Mouse (Mus musculus) retina, postnatal 7 days (tissue): ENCODE measurements around the gene Zbtb44.
A peak's percentile ranks its signal among the peaks of the same experiment; 100 is the strongest.

Experiments
- DNase-seq: peaks from one replicate; pipeline ENCODE4 v3.0.0-alpha.2; 2012; ENCODE audit warnings: low read depth, low spot score

Zbtb44 gene

DNA sequence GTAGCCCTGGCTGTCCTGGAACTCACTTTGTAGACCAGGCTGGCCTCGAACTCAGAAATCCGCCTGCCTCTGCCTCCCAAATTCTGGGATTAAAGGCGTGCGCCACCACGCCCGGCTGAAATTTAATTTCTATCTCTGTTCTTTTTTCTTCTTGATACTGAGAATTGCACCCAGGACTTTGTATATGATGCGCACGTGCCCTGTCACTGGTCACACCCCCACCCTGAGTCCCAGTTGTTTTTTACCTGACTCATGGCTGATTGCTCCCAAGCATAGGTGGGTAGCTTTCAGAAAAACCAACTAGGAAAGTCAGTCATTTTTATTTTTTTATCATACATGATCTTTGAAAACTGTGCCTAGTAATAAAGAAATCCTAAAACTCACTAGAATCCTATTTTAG, 40.3 kb downstream of the Zbtb44 start:
- DNase-seq = no peak

DNA sequence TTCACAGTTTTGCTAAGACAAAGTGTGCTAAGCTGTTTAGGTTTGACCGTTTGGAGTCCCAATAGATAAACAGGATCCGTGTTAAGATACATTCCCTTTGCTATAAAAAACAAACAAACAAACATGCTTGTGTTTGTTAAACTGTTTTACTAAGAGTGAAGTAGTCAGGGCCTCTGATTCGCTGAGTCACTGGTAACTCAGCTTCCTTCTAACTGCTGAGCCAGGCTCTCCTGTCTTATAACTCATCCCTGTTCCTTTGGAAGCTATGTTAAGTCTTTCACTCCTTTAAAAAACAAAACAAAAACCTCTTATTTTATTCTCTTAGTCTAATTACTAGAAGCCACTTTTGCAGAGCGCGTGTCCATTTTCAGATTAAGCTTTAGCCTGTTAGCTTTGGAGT, 41.8 kb downstream of the Zbtb44 start:
- DNase-seq = no peak

DNA sequence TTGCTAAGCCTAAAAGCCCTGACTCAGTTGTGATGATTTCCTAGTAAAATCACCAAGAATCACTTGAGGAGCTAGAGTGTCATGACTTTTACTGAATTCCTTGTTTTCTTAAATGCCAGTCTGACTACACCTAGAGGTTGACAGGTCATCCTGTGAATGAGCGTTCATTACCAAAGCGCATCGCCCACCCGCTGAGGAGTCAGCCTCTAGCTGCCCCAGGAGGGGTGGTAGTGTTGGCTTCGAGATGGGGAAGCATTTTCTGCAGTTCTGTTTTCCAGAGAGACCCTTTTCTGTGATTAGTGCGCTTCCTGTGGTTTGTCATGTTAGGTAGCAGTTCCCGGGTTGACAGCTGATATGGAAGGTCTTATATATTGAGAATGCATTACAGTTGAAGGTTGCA, 43.4 kb downstream of the Zbtb44 start:
- DNase-seq = no peak

DNA sequence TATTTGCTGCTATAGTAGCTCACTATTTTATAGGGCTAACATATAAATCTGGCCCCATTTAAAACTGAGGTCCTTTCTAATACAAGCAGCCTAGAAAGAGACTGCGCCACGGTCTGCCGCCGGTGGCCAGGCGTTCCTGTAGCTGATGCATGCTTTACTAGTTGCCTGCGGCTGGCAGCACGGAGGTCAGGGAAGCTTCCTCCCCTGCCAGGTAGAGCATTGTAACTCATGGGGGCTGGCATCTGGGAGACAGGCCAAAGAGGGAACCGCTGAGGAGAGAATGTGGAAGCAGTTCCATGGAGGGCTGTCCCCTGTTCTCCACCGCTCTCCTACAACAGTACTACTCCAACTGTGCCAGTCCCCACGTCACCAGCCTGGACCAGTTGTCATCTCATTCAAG, 44.4 kb downstream of the Zbtb44 start:
- no peak for DNase-seq

DNA sequence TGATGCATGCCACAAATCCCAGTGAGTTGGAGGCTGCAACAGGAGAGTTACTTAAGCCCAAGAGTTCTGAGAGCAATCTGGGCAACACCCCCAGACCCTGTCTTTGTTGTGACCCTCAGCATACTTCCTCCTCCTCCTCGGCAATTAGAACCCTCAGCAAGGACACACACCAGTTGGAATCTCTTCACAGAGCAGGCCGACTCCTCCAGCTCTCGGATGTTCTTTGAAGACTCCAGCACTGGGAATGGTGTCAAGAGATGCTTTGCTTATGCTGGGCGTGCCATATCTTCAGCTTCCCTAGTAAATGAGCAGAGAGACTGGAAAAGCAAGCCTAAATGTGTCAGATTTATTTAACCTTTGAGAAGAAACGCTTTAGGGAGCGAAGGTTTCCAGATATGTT, 50.3 kb downstream of the Zbtb44 start:
- DNase-seq = no peak

DNA sequence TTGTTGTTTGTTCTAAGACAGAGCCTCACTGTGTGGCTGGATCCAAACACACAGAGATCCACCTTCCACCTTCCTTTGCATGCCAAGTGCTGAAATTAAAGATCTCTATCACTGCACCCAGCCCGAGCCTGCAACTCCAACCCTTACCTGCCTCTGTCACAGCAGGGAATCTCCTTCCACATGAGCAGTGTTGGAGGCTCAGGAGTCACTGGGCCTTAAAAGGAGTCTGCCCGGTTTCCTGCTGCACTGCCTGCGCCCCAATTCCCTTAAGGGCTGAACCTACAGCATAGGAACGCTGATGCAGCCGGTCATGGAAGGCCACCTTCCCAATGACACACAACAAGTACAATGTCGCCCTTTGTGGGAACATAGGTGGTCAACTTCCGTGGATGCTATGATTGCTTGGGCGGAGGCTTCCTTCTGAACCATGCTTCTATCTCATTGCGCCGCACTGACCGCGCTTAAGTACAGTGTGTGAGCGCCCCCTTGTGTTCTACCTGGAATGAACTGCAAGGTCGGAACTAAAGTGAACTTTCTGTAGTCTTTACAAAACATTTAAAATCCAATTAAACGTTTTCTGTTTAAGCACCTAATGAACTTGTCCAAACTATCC, 51.7 kb downstream of the Zbtb44 start:
- DNase-seq = peak; percentile 59

DNA sequence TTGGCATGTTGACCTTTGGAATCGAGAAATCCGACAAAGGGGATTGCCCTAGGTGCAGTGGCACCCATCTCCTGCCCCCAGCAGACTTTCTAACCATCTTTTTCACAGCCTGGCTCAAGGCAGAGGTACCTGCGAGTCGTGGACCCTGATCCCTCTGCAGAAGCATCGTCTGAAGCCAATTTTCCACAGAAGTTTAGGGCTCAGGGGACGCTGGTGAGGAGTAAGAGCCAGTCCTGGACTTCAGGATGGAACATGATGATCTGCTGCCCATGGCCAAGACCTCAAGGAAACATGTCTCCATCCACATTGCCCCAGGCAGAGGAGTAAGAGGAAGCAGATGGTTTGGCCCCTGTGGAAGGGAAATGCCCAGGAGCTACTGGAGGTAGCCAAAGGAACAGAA, 52.3 kb downstream of the Zbtb44 start:
- no peak for DNase-seq

DNA sequence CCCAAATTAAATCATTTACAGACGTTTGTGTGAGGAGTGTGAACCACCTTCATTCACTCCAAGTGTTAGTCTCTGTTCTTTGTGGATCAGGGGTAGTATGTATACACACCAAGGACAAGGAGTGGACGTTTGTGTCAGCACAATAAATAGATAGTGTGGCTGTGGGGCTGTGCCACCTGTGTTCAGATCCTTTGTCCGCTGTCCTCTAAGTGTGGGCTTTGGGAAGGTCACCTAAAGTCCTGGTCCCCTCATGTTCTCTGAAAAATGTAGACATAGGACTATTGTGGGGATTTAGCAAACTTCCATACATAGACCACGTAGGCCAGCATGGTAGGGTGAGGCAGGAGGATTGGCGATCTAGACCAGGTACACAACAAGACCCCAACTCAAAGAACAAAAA, 55.1 kb downstream of the Zbtb44 start:
- DNase-seq = no peak

DNA sequence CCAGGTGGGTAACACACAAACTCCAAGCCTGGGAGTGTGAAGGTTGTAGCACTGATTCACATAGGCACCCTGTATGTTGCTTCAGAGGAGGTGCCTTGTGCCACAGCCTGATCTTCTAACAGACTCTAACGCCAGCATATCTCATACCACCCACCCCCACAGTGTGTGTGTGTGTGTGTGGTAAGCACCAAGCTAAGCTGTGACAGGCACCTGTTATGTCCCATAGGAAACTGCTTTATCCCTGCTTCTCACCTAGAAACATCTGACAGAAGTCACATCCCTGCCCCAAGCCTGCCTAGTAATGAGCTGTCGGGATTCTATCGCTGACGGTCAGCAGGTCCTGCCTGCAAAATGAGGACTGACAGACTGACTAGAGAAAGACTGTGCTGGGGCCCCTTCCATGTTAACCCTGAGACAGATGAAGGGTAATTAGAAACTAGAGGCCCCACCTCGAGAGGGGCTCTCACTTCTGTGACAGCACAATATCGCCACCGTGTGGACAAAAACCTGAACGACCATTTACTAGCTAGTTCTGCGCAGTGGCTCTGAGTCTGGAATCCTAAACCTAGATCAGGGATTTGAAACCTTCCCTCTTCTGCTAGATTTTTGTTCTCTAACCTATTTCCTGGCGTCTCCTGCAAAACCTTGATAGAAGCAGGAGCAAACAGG, 55.8 kb downstream of the Zbtb44 start:
- peak; percentile 71 for DNase-seq

DNA sequence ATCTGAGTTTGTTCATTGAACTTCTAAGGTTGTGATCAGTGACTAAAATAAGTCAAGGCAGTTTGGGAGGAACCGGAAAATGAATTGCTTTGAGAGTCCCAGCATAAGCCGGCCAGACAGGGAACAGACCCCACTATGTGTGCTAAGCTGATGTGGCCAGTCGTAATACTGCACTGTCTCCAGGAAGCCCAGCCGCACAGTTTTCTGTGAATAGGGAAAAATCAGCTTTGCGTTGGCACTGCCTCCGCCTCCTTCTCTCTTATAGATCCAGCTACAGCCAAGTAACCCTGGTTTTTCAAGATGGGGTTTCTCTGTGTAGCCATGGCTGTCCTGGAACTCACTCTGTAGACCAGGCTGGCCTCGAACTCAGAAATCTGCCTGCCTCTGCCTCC, 56.3 kb downstream of the Zbtb44 start:
- DNase-seq = no peak

DNA sequence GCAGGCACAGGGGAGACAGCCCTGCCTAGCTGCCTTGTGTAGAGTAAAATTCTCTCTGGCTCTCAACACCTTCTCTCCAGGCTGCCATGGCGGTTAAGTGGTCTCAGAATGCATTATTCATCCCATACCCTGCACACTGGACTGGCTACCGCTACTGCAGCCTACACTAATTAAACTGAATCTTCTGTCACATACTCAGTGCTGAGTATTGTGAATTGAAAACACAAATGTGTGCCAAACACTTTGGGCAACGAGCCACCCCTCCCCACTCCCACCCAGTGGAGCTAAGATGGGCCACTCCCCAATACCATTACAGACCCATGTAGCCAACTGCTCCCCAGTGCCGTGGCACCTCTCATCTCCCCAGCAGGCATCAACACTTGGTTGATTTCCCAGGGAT, 57.0 kb downstream of the Zbtb44 start:
- DNase-seq = no peak

DNA sequence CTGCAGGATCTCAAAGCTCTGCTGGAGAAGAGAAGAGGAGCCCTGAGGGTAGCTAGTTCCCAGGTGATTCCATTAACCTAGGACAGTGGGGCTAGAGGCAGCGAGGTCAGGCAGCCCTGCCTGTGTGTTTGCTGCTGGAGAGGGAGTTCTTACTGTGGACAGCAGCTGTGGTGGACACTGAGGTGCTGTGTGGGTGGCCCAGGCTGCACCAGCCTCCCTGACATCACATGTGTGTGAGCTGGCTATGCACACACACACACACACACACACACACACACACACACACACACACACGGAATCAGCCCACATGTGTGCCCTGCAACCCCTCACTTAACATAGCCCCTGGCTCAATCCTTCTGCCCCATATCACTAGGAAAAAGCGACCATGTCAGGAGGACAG, 57.7 kb downstream of the Zbtb44 start:
- DNase-seq = no peak

DNA sequence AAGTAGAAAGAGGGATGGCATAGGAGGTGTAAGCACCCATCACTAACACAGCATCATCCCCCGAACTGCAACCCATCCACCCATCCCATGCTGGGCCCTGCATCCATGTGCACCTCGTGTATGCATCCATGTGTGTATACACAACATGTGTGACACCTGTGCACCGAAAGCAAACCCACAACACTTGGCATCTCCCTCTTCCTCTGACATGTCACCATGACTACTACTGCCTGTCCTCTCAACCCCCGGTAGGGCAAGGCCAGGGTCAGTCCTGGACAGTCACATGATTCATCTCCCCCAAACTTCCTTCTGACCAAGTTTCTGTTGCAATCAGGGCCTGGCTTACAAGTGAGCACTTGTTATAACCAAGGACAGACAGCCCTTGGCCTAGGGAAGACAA, 58.4 kb downstream of the Zbtb44 start:
- DNase-seq = no peak

DNA sequence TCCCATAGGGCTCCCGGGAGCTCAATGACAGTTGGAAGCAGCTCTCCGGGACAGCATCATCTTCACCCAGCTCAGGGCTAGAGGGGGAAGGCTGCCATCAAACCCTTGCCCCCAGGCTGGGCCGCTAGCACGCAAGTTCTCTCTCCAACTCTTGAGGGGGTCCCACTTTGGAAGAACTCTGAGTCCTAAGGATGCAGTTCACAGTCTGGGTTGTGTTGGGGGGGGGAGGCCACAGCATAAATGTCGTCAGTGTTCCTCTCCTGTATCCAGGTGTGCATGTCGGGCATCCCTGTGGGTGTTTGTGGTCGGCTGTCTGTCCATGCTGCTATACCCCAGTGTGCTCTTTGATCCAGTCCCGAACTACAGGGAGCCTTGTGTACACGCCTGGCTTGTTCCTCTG, 59.1 kb downstream of the Zbtb44 start:
- no peak for DNase-seq

DNA sequence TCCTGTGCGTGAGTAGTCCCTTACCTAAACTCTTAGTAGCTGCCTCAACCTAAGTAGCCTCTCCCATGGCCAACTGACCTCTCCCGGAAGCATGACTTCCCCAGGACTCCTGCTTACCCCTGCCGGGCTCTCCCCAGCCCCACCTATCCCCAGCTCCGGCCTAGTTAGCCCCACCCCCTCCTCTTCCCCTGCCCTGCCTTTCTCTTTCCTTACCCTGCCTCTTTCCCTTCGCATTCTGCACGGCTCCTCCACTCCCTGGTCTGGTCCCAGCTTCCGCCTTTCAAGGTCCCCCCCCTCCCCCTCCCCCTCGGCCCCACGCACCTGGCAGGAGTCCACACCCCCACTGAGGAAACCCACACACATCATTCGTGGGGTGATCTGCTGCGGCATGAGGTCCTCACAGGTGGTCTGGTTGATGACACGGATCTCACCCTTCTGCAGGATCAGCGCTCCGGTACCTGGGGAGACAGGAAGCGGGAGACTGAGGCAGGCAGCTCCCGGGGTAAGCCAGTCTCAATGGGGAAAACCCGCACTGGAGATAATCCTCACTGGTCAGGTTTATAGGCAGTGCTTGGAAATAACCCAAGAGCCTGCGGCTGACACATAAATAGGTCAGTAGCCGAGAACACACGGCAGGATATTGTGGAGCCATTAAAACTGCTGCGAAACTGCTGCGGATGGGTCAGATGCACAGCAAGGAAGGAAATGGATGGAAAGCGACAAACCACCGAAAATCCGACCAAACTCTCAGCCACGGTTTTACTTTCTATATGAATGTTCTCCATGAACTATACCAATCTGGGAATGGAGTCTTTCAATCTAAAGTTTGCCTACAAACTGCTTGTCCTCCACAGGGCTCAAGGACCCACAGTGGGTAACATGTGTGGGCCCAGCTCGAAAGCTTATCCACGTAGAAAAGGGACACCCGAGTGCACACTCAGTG, 59.9 kb downstream of the Zbtb44 start:
- no peak for DNase-seq

DNA sequence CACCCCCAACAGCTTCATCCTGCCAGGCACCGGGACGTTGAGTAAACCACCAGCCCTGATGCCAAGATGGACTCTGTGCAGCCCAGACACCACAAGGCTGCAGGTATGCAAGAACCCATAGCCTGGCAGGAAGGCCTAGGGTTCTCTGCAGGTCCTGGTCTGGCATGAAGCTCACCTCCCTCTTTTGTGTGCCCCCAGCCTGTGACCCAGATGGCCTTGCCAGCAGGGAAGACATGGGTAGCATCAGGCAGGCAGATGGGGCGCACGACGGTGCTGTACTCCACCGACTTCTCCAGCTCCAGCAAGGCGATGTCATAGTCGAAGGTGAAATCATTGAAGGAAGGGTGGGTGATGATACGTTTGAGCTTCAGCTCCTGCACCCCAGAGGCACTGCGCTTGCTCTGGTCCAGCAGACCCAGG, 60.7 kb downstream of the Zbtb44 start:
- no peak for DNase-seq

DNA sequence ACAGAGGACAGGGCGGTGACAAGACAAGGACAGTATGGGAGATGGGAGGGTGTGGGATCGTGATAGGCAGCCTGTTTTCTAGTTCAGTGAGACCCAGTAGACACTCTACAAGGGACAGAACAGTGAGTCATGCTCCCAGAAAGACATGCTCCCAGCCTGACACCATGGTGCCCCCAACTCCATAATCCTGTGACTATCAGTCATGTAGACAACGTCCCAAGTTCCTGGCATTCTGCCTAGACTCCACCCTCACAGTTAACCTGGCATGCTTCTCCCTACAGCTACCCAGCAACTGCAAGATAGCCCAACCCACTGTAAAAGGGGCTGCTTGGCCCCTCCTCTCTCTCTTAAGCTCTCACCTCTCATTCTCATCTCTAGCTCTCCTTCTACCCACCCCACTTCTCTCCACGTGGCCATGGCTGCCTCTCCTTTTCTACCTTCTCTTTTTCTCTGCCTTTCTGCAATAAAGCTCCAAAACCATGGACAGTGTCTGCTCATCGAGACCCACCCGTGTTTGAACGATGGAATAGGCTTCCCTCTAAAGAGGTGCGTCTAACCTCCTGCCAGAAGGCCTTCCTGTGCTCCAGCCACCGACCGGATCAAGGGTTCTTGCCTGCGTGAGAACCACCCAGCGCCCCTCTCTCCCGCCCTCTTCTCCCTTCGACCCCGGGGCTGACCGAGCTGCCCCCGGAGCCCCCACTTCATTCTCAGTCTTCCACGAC, 61.8 kb downstream of the Zbtb44 start:
- DNase-seq = no peak

DNA sequence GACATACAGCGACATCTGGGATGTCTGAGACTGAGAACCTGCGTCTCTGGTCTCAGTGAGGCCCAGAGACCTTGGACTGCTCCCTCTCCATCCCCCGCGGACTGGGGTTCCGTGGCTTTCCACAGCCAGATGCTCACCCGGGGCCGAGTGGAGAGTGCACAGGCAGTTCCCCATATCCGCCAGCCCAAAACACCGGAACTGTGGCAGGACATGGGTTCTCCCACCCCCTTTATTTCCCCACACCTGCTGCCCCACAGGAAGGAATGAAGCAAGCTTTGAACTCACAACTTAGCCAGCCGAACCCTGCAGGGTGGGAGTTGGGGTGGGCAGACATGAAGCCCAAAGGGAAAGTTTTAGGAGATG, 62.4 kb downstream of the Zbtb44 start:
- no peak for DNase-seq

DNA sequence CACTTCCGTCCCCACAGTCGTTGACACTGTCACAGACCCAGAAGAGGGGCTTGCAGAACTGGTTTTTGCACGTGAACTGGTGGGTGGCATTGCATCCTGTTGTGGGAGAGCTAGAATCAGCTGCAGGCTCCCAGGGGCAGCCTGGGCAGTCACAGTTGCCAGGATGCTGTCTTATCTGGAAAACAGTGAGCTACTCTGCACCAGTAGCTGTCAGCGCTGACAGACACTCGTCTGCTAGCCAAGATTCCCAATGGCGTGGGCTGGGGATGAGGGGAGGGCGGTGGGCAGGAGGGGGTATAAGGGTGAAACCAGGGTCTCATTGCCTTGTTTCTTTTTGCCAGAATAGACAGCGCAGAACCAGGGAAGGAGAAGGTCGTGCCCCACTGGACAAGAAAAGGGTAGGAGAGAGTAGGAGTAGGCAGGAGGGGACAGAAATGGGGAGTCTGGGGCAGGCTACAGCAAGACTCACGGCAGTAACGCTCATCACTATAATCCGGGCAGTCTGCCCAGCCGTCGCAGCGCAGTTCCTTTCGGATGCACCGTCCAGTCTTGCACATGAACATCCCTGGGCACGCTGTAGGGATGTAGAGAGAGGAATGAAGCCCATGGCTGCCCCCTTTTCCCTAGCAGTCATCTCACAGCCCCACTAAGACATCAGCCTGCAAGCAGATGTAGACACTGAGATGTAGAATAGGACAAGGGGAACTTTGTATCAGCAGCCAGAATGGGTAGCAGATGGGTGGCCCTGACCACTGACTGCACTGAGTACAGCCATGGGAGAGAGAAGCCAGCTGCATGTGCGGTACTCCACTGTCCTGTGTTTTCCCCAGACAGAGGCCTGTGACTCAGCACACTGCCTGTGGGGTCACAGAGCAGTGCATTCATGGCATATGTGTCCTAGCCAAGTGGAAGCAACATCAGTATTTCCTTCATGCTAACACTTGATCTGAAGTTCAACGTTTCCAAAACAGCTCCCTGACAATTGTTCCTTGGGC, 66.9 kb downstream of the Zbtb44 start:
- DNase-seq = no peak

DNA sequence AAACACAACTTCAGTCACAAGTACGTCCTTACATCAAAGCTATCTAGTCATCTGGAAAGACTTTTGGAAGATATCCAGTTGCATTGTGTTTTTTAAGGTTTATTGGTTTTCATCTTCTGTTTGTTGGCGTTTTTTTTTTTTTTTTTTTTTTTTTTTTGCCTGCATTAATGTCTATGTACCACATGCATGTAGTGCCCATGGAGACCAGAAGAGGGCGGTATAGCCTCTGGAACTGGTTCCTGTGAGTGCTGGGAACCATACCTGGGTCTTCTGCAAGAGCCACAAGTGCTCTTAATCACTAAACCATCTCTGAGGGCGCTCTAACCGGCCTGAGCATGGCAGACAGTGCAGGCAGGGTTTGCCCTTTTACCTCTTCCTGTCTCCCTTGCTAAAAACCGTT, 67.7 kb downstream of the Zbtb44 start:
- DNase-seq = no peak

DNA sequence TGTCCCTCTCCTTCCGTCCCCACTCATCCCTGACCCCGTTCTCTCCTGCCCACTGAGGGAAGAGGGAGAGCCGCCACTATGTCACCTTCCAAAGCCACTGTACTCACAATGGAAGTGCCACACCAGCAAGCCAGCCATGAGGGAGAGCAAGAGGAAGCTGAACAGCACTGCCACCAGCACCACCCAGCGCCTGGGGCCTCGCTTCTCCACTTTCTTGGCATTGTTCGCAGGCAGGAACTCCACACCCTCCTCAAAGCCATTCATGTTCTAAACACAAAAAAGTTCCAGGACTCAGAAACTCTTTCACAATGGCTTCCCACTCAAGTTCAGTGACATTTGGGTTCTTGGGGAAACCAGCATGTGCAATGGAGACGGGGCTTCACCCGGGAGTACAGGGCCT, 78.0 kb downstream of the Zbtb44 start:
- DNase-seq = no peak
